Mouse (Mus musculus) ES-Bruce4 (cell line): ENCODE results near the gene Phlpp1. TPM values are rescaled to one million over a fixed set of nuclear protein-coding genes. Genes with fewer than 3 reads are reported as not detected.

Experiments
- H3K27ac ChIP-seq: 2 replicates; pipeline ENCODE4 v1.5.1; 2012; ENCODE audit warnings: low read length, inconsistent platforms; ENCODE audit not compliant: insufficient read depth
- H3K27me3 ChIP-seq: 2 replicates; pipeline ENCODE4 v1.6.1; 2012; ENCODE audit warnings: mild to moderate bottlenecking, low read length, inconsistent platforms; ENCODE audit not compliant: control insufficient read depth, poor library complexity, insufficient read depth, severe bottlenecking
- H3K36me3 ChIP-seq: 2 replicates; pipeline ENCODE4 v1.6.1; 2012; ENCODE audit warnings: inconsistent platforms, mild to moderate bottlenecking, low read length, moderate library complexity; ENCODE audit not compliant: control insufficient read depth, poor library complexity, insufficient read depth, severe bottlenecking
- H3K4me1 ChIP-seq: one replicate; pipeline ENCODE4 v1.8.1; 2011; ENCODE audit warnings: low read length; ENCODE audit not compliant: control insufficient read depth, insufficient read depth
- H3K4me3 ChIP-seq: 2 replicates; pipeline ENCODE4 v1.5.1; 2011; ENCODE audit warnings: low read depth, mild to moderate bottlenecking, low read length
- H3K9ac ChIP-seq: 2 replicates; pipeline ENCODE4 v1.6.1; 2012; ENCODE audit warnings: low read depth, mild to moderate bottlenecking, inconsistent platforms; ENCODE audit not compliant: poor library complexity, severe bottlenecking
- H3K9me3 ChIP-seq: replicated peaks from 2 replicates; pipeline ENCODE4 v1.6.1; 2012; ENCODE audit warnings: mild to moderate bottlenecking, low read length, inconsistent platforms; ENCODE audit not compliant: control insufficient read depth, poor library complexity, insufficient read depth, severe bottlenecking
- CTCF ChIP-seq: IDR thresholded peaks from one replicate; pipeline ENCODE4 v1.8.1; 2011; ENCODE audit warnings: low read depth, low read length
- EP300 ChIP-seq: IDR thresholded peaks from 2 replicates; pipeline ENCODE4 v1.6.1; 2011; ENCODE audit warnings: low read depth, low read length; ENCODE audit not compliant: insufficient read depth
- POLR2A ChIP-seq: IDR thresholded peaks from one replicate; pipeline ENCODE4 v1.8.1; 2011; ENCODE audit warnings: low read length; ENCODE audit not compliant: insufficient read depth
- polyA plus RNA-seq: library from polyadenylated mRNA; stranded (reverse); fragments of >200 nt; gene quantifications from 2 replicates; pipeline ENCODE4 v1.2.4, GENCODE M21; 2011; ENCODE audit warnings: low read depth; ENCODE audit not compliant: missing spikeins, insufficient read depth, insufficient read length

Gene Phlpp1
- polyA plus RNA-seq, 1 experiment: 13.4 TPM

DNA sequence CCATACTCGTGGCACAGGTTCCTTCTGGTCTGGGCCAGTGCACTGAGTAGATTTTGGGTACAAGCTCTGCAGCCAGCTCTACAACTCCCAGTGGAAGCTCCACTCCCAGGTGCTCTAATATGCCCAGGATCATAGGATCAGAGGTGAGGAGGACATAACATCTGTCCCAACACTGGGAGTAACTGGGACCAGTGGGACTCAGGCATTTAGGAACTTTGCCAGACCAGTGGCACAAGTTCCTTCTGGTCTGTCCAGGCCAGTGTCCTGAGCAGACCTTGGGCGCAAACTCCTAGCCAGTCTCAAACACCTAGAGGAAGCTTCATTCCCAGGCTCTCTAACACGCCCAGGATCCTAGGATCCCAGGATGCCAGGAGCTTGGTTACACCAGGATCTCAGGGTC lies 72.7 kb downstream of the Phlpp1 start:
- H3K27ac ChIP-seq: no peak overlapping the region
- no peak overlapping the region for H3K9ac ChIP-seq
- H3K4me1 ChIP-seq: no peaks in the 10 kb centered on the region
- H3K27me3 ChIP-seq: no peaks in the 10 kb centered on the region
- H3K36me3 ChIP-seq: no peaks in the 10 kb centered on the region
- H3K9me3 ChIP-seq: no peaks in the 10 kb centered on the region
- no peak overlapping the region for H3K4me3 ChIP-seq
- TF ChIP-seq EP300 (no peak), CTCF (no peak), POLR2A (no peak)

DNA sequence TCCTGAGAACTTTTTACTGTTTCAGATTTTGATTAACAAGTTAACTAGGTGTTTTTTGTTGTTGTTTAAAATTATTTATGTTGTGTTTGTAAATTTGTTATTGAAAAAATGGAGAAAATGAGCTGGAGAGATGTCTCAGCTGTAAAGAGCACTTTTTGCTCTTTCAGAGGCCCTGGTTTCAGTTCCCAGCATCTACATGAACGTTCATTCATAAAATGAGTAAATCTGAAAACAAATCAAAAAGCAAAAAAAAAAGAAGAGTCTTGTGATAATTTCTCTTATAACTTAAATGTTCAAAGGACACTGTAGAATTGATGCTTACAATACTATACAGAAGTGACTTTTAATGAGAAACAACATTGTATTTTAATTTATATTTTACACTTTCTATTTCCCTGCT lies 82.5 kb downstream of the Phlpp1 start:
- H3K9me3 ChIP-seq: no peaks in the 10 kb centered on the region
- H3K4me1 ChIP-seq: no peaks in the 10 kb centered on the region
- H3K4me3 ChIP-seq: no peak overlapping the region
- no peaks in the 10 kb centered on the region for H3K27me3 ChIP-seq
- no peak for TF ChIP-seq POLR2A
- no peak for TF ChIP-seq EP300
- no peak for TF ChIP-seq CTCF
- no peak overlapping the region for H3K27ac ChIP-seq
- H3K9ac ChIP-seq: no peak overlapping the region
- no peaks in the 10 kb centered on the region for H3K36me3 ChIP-seq

DNA sequence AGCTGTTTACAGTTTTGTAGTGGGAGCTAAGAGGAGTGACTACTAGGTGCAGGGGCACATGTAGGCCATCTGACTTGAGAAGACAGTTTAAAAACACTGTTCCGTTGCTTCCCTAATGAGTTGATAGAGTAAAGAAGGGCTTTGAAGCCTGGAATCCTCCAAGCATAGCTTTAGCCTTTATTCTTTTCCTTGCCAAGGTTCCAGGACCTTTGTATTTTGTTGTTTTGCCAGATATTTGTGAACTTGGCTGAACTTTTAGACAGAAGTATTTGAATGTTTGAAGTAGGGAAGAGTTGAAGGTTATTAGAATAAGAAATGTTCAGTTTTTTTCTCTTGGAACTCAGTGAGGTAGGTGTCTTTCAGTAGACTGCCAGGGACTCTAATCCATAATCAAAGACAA lies 85.6 kb downstream of the Phlpp1 start:
- Histone ChIP-seq H3K9me3 (no peaks in the 10 kb centered on the region), H3K36me3 (no peaks in the 10 kb centered on the region), H3K4me1 (no peaks in the 10 kb centered on the region), H3K27ac (no peak overlapping the region), H3K9ac (no peak overlapping the region), H3K27me3 (no peaks in the 10 kb centered on the region), H3K4me3 (no peak overlapping the region)
- no peak for TF ChIP-seq POLR2A
- TF ChIP-seq EP300: no peak
- no peak for TF ChIP-seq CTCF

DNA sequence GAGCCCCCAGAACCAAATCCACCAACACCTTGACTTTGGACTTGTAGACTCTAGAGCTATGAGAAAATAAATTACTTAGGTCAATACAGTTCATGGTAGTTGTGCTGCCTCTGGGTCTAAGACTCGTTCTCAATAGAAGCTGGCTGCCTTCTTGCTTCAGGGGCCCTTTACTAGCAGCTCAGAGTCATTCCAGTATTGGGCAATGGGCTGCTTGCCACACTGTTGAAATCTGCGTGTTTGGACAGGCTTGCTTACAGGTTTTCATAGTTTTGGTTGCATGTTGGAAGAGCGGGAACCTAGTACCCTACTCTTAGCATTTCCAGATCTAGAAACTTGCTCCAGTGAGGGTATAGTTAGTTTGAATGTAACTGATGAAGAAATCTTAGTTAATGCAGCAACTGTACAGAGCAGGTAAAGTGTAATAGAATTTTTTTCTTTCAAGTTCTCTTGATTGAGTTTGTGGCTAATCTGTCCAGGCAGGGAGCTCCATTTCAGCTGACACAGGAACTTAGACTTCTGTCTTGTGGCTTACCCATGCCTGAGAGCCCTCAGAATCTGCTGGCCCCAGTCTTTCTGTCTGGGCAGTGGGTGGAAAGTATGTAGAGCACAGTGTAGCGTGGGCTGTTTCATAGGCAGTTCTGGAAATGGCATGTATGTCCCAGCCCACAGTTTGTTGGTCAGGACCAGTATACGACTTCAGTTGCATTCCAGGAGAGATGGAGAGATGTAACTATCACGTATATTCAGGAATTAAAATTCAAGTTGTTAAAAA lies 96.7 kb downstream of the Phlpp1 start:
- no peaks in the 10 kb centered on the region for H3K9me3 ChIP-seq
- no peaks in the 10 kb centered on the region for H3K36me3 ChIP-seq
- no peak overlapping the region for H3K4me3 ChIP-seq
- H3K27ac ChIP-seq: no peak overlapping the region
- TF ChIP-seq CTCF (no peak), EP300 (no peak), POLR2A (no peak)
- H3K27me3 ChIP-seq: no peaks in the 10 kb centered on the region
- H3K9ac ChIP-seq: no peak overlapping the region
- H3K4me1 ChIP-seq: no peaks in the 10 kb centered on the region

DNA sequence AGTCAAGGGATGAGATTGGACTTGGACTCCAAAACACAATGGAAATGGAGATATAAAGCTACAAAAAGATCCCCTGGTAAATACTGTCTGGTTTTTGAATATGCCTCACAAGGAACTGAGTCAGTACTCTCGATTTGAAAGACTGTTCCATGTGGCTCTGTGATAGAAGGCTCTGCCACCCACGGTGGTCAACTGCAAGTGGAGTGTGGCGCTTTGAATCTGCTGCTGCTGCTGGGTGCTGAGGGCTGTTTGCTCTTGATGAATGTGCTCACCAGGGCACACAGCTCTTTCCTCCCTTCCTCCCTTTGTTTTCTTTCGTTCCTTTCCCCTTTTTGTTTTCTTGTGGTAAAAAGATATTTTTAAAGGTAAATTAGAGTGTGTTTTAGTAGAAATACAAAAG lies 97.8 kb downstream of the Phlpp1 start:
- TF ChIP-seq EP300 (no peak), POLR2A (no peak), CTCF (no peak)
- no peaks in the 10 kb centered on the region for H3K4me1 ChIP-seq
- no peak overlapping the region for H3K9ac ChIP-seq
- H3K9me3 ChIP-seq: no peaks in the 10 kb centered on the region
- H3K36me3 ChIP-seq: no peaks in the 10 kb centered on the region
- H3K4me3 ChIP-seq: no peak overlapping the region
- no peaks in the 10 kb centered on the region for H3K27me3 ChIP-seq
- H3K27ac ChIP-seq: no peak overlapping the region

DNA sequence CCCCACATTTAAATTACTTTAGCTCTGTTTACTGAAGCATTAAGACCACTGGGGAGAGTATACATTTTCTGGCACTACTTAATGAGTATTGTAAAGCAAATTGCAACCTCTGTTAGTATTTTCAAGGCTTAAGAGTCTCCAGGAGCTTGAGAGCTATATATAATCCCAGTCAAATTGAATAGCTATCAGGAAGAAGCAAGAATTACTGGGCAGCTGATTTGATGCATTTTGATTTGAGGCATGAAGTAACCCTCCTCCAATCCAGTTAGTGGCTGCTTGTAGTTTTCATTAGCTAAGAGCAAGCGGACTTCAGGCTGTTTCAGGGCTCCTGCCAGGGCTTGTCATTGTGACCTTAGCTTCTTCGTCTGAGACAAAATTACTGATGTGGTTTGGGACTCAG lies 101.4 kb downstream of the Phlpp1 start:
- H3K27ac ChIP-seq: no peak overlapping the region
- no peak overlapping the region for H3K4me3 ChIP-seq
- H3K4me1 ChIP-seq: no peaks in the 10 kb centered on the region
- H3K27me3 ChIP-seq: no peaks in the 10 kb centered on the region
- H3K9ac ChIP-seq: no peak overlapping the region
- TF ChIP-seq CTCF (no peak), EP300 (no peak), POLR2A (no peak)
- H3K9me3 ChIP-seq: no peaks in the 10 kb centered on the region
- no peaks in the 10 kb centered on the region for H3K36me3 ChIP-seq
